Mouse (Mus musculus) frontal cortex, adult (tissue): ENCODE measurements around the gene Acbd3.

Experiments used
- ATAC-seq: cut with Nextera tagmentation; 2 replicates; pipeline ENCODE4 v1.9.2; 2017; ENCODE audit warnings: mild to moderate bottlenecking, moderate library complexity, mixed read lengths; ENCODE audit not compliant: low TSS enrichment

Acbd3 gene

DNA sequence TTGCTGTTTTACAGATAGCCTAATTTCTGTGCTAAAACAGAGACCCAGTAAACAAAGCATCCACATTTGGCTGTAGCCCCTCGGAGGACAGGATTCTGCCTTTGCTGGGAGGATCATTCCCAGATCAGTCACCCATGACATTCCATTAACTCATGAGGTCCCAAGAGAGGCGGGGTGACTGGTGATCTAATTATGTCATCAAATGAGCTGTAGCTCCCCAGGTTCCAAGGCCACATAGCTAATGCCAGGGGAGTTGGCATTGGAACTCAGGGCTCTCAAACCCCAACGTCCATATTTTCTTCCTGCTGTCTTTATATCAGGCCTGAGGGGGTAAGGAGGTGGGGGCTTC lies 57.7 kb downstream of the Acbd3 start:
- ATAC-seq: no peak

DNA sequence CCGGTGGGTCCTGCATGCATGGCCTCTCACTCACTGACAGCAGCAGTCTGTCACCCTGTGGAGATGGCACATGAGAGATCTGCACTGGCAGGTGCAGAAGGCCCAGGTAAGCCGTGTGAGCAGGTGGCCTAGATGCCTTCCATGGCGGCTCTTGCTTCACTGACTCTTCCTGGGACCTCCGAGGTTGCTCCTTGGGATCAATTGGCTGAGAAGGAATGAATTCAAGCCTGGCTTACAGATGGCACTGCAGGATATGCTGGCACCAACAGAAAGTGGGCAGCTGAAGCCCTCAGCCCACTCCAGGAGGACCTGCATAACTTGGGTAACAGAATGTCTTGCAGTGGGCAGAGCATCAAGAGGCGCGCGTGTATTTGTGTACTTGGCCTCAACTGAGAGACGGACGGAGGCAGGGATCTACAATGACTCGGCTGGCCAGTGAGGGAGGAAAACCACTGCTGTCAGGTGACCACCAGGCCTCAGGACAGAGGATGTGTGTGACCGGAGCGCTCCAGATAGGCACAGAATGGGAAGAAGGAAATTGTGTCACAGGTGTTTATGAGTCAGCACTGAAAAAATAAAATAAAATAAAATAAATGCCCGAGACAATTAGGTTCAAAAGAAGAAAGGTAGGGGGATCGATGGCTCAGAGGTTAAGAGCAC lies 66.1 kb downstream of the Acbd3 start:
- no peak for ATAC-seq

DNA sequence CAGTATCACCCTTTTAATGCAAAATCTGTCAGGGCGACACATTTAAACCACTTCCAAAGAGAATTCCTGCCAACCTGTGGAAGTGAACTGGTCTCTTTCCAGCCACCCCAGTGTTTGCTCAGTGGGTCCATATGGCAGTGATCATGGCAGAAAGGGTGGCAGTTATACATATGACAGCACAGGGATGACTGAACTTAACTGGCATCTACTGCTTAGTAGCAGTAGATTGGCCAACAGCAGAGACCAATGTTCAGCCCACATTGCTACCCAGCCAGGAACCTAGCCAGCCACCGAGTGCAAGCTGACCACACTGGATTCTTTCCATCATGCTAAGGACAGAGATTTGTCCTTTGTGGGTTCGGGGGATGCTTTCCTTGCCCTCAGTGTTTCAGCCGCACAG lies 67.0 kb downstream of the Acbd3 start:
- no peak for ATAC-seq

DNA sequence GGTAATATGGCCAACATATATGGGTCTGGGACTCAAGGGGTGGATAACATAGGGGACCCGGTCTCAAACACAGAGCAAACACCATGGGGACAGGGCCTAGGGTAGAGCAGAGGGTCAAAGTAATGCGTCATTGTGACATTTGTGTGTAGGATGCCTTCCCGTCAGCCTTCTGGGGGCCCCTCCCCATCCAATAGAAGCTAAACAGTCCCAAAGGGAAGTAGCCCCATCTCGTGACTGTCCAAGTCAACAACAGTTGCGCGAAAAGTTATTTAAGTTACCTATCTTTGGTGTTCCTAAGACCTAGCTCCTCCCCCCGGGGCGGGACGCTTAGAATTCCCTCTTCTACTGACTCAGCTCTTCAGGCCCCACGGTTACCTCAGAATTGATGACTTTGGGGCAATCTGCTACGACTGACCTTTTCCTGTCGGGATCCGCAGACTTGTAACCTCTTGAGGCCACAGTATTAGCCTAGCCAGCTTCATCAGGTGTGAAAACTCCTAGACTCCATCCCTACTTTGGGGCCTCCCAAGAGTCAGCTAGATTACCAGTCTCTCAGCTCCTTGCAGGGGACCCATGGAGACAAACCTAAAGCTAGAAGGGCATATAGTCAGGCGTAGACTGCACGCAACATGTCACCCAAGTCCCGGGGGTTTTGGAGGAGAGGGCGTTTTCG lies 67.7 kb downstream of the Acbd3 start:
- ATAC-seq: no peak

DNA sequence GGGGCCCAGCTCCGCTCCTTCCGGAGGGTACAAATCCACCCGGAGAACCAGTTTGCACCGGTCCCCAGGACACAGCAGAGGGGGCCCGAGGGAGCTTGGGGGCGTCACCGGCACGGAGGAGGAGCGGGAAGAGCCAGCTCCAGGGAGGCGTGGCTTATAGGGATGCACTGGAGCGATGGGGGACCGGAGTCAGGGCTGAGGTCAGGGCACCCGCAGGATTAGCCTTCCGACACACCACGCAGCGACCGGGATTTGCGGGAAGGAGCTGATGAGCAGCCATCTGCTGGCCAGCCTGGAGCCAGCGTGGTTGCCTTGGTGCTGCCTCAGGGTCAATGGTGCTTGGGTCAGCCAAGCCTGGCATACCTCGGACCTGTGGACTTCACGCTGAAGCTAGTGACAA lies 68.3 kb downstream of the Acbd3 start:
- ATAC-seq: peak; percentile 27; the same call in 1 of the 2 replicates

DNA sequence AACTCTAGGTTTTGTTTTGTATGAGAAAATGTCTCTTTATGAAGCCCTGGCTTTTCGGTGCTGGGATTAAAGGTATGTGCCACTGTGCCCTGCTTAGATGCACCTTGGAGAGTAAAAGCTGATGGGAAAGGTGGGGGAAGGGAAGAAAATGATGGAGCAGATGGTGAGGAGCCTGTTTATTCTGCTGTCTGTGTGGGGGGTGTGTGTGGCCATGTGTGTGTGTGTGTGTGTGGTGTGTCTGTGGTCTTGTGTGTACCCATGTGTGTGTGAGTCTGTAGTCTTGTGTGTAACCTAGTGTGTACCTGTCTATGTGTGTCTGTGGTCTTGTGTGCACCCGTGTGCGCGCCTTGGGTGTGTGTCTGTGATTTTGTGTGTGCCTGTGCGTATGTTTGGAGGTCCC lies 72.8 kb downstream of the Acbd3 start:
- no peak; the same call in 1 of the 2 replicates for ATAC-seq

DNA sequence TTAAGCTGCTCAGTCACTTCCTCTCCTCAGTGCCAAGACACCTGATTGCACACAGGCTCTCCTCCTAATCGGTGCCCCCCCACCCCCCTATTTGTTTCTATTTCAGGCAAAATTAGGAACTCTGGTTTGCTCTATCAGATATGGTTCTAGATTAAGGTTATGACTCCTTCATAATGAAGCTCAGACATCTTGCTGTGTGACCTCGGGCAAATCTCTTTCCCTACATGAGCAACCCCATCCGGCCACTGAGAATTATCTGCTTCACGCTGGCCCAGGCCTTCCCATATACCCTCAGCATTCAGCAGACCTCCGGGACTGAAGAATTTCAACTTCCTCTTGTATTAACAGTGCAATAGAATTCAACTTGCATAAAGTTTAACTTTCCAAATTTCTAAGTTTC lies 73.4 kb downstream of the Acbd3 start:
- ATAC-seq: no peak

DNA sequence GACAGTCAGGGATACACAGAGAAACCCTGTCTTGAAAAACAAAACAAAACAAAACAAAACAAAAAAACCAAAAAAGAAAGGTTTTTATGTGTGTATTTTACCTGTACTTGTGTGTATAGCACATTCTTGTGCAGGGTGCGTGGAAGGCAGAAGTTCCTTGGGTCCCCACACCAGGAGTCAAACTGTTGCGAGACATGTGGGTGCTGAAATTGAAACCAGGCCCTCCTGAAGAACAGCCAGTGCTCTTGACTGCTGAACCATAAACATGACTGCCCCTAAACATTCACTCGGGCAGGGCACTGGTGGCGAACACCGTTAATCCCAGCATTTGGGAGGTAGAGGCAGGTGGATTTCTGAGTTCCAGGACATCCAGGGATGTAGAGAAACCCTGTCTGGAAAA lies 74.2 kb downstream of the Acbd3 start:
- no peak for ATAC-seq

DNA sequence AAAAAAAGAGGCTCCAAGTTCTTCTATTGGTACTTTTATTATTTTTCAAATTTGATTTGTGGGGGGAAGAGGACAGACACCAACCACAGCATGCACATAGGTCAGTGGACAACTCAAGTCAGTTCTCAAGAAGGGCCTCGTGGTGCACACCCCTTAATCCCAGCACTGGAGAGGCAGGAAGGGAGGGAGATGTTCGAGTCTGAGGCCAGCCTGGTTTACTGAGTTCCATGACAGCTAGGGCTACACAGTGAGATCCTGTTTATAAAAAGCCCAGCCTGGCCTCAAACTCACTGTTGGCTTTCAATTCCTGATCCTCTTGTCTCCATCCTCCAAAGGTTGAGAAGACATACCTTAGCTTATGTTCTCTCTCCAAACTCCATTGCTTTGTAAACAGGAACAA lies 75.0 kb downstream of the Acbd3 start:
- no peak for ATAC-seq

DNA sequence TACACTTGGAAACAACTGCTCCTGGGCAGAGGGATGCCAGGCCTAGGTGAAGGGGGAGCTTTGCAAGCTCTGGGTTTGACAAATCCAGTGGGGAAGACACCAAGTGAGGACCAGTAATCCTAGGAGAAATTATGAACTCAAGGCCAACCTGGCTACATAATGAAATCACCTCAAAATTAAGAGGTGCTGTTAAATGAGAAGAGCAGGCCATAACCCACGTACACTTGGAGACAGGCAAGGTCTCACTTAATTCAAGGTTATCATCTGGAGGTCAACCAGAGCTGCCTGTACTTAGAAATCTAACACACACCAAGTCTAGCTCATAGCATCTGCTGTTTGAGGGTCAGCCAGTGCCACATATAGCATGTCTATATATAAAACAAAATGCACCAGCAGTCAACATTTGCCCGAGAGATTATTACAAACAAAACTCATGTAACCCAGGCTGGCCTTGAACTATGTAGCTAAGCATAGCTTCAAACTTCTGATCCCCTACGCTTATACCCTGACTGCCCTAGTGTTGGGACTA lies 75.7 kb downstream of the Acbd3 start:
- ATAC-seq: no peak
